Mouse (Mus musculus) B cell, adult 2 months (primary cell): ENCODE data around the gene Epb41l5.

Experiments used
- DNase-seq, 2 experiments: peaks; one replicate each; pipeline ENCODE4 v3.0.0; 2022

Epb41l5 gene

DNA sequence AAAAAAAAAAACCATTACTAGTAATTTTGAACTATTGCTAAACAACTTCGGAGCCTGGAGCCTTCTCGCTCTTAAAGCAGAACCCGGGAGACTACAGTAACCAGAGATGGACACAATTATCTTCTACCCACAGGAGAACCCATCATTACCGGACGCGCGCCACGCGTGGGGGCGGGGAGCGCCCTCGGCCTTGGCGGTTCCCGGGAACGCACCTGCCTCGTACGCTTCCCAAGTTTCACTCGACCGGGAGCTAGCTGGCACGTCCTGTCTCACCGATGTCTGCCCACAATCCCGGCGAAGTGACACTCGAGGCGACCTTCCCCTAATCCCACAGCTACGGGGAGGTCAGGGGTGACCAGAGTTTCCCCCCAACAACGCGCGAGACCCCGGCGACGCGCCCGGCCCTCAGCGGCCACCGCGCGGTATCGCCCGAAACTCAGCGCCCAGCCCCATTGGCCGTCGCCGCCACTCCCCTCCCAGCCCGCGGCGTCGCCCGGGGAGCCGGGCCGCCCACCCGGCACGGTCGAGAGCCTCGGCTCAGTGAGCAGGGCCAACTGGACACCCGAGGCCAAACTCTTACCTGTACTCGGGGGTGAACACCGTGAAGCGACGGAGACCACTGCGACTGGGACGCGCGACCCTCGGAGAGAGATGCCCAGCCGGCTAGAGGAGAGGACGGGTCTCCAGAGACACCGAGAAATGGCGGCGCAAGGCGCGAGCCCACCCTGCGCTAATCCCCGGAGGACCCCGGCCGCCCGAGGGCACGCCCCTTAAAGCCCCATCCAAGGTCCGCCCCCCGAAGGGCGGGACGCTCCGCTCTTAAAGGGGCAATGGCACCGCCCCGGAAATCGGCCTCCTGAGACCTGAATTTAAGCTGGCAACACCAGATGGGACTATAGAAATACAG is at the start of gene Epb41l5:
Epb41l5 (minus strand) TSS at position 796 of the 907 bp plus-strand sequence.
- DNase-seq = peak; percentile 80 to 83

DNA sequence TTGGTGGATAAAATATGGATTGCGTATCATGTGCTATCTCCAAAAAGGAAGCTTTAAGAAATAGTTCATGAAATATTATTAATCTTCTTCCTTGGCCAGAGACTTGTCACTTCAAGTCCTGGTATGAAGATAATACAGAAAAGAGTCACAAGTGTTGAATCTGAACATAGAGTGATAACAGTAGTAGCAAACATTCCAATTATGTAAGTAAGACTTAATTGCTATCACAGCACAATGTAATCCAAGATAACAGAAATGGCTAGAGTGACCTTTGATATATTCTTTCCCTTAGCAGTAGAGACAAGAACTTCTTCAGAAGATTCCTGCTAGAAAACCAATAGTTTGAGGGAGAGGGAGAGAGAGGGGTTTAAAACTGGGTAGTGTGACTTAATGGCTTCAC is 48.1 kb upstream of the Epb41l5 start:
- no peak for DNase-seq

GRCm38 (mm10) chr1:119685773-119686558 is 37.2 kb upstream of the Epb41l5 start:
- DNase-seq = no peak

DNA sequence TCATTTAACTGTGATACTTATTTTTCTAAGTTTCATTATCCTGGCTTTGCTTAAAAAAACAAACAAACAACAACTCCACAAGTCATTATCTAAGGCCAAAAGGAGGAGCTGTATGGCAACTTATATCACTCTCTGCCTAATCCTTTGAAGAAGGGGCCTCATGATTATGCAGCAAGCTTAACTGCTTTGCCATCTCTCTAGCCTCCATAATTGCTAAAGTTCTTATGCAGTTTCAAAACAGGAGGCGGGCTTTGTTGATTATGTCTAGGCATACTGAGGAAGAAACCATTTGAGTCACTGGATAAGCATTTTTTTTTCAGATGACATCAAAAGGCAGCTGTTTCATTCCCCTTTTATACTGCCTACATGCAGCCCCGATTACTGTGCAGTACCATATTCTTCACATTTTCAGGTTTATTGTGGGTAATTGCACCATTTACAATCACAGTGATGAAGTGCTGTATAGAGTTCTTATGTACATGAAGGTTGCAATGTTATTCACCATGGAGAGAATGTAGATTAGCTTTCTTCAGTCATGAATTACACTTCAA is 32.9 kb upstream of the Epb41l5 start:
- DNase-seq = no peak

DNA sequence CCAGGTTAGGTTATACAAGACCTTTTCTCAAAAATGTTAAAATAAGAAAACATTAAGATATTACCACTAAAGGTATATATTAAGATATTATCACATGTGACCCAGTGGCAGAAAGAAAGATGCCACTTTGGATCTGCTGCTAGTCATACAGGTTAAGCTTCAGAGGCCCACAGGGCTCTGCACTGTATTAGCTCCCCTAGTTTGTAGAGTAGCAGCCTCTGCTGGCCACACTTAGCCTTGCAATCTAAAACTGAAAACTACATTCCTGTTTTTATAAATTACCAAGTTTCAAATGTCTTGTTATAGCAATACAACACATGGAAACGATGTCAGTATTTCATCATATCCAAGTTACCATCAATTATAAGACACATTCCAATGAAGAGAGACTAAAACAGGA is 26.2 kb upstream of the Epb41l5 start:
- DNase-seq = peak; percentile 24

GRCm38 (mm10) chr1:119666904-119667303 is 18.1 kb upstream of the Epb41l5 start:
- no peak for DNase-seq

- no peak for DNase-seq
Observed at GRCm38 (mm10) chr1:119654307-119654706, 5.5 kb upstream of the Epb41l5 start.

GRCm38 (mm10) chr1:119650386-119650785 is 1.6 kb upstream of the Epb41l5 start:
- DNase-seq = no peak

- DNase-seq = no peak
Observed at GRCm38 (mm10) chr1:119649627-119650026, 827 bp upstream of the Epb41l5 start.

GRCm38 (mm10) chr1:119646356-119646755 is 2.4 kb downstream of the Epb41l5 start:
- no peak for DNase-seq

- DNase-seq = no peak
Observed at GRCm38 (mm10) chr1:119642367-119642766, 6.4 kb downstream of the Epb41l5 start.

- no peak for DNase-seq
Observed at GRCm38 (mm10) chr1:119641090-119641812, 7.5 kb downstream of the Epb41l5 start.

DNA sequence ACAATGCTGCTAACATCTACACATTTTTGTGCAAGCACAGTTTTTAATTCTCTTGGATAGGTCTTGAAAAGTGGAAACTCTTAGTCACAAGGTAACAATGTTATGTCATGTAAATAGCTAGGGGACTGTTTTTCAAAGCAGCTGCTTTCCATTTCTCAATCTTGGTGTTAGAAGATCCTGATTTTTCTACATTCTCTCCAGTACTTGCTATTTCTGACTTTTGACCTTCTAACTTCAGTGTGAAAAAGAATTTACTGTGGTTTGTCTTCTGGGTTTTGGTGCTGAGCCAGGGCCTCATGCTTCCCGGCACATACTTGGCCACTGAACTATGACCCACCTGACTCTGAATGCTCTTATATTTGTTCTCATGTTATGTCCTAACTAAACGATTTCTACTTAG is 8.8 kb downstream of the Epb41l5 start:
- no peak for DNase-seq

DNA sequence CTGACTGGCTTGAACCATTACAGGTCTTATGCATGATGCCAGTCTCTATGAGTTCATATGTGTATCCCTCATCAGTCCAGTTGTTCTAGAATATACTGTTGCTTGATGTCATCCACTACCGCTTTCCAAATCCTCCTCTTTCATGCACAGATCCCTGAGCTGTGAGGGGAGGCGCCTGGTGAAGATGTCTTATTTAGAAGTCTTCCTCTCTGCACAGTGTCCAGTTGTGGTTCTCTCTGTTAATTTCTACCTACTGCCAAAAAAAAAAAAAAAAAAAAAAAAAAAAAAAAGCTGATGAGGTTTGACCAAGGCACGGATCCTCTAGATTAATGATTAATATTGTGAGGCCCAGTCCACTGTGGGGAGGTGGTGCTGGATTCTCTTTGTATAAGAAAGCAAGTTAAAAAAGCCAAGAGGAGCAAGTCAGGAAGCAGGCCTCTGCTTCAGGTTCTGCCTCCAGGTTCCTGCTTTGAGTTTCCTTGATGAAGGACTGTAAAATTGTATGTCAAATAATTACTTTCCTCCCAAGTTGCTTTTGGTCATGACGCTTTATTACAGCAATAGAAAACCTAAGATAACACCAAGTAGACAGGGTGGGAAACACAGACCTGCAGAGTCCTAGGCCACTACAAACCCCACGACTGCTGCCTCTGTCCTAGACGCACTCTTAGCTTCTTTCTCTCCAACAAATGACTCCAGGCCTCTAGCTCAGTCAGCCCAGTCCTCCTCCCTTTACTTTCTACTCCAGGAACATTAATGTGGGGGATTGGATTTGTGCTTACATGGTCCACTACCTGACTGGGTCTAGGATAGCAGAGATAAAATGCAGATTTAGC is 11.4 kb downstream of the Epb41l5 start:
- no peak for DNase-seq

GRCm38 (mm10) chr1:119634746-119635145 is 14.1 kb downstream of the Epb41l5 start:
- DNase-seq = no peak

GRCm38 (mm10) chr1:119630428-119630827 is 18.4 kb downstream of the Epb41l5 start:
- DNase-seq = no peak

- no peak for DNase-seq
Observed at GRCm38 (mm10) chr1:119626837-119627236, 22.0 kb downstream of the Epb41l5 start.

DNA sequence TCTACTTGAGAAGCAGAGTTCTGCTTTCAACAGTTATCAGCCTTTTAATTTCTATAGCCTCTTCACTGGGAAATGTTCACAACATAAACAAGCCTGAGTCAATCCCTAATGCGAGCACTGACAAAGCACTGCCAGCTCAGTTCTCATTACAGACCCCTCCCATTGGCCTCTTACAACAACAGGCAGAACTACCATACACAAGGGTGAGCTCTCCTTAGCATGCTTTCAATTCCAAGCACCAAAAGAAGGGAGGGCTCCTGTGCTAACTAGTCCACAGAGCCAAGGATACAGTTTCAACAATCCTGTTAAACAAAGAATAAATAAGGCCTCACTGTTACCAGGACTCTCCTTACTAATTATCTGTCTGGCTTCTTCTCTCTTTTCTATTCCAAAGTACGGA is 24.4 kb downstream of the Epb41l5 start:
- DNase-seq = no peak

GRCm38 (mm10) chr1:119605396-119605795 is 43.4 kb downstream of the Epb41l5 start:
- no peak for DNase-seq

DNA sequence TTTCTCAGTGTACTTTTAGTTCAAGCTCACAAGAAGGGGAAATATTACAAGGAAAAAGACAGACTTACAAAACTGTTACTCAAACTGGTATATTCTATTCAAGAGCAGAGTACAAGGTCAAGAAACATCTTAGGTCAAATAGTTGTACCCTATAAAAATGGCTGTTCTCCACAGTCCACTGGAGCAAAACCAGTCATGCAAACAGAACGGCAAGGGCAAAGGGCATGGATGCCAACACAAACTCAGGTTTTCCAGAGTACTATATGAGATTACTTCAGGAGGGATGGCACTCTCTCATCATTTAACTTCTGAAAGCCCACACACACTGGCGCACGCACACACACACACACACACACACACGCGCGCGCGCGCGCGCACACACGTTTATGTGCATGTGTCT is 46.4 kb downstream of the Epb41l5 start:
- no peak for DNase-seq

DNA sequence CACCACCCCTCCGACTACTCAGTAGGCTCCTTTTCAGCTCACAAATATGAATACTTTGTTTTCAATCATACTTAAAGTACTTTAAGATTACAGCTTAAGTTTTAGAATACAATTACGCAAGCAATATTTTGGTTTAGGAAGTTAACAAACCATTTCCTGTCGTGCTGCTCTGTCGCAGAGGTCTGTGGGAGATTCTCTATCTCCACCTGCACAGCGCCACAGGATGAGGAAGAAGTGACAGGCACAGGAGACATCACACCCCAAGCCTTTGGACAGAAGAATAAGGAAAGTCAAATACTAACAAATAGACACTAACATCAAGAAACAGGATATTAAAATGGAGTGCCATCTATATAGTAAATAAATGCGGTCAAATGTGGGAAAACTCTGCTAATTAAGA is 49.9 kb downstream of the Epb41l5 start:
- DNase-seq = no peak

DNA sequence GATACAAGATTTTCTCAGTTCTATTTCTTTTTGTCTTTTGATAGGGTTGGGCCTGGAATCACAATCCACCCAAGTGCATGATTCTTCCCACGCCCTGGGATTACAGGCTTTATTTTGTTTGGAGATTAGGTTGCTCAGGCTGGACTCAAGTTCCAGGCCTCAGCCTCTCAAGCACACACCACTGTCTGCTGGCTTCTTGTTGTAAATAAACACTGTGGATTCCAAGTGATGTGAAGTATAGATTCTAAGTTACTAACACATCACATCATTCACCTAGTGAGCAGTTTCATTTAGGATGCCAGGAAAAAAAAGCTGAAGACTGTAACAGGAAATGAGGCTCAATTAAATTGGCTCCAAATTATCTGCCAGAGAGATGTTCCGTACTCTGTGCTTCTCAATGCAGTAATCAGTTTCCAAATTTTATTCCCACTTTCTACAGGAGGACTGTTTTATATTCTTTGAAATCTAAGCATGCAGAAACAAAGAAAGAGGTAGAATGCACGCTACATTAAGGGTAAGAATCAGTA is 51.8 kb downstream of the Epb41l5 start:
- no peak for DNase-seq
